Mouse (Mus musculus) spleen, adult 2 months (tissue): ENCODE data around the gene Pnpla5. TPM values are rescaled to one million over a fixed set of nuclear protein-coding genes. Genes with fewer than 3 reads are reported as not detected.

ENCODE experiments used
- DNase-seq, 2 experiments: peaks; one replicate each; pipeline versions ENCODE4 v3.0.0 to v3.0.0-alpha.2; 2012 to 2021; ENCODE audit warnings: low spot score in 2 of 2, low read depth in 1 of 2
- H3K27ac ChIP-seq: fragments of 200-500 bp; 2 replicates; pipeline ENCODE4 v1.5.1; 2012; ENCODE audit warnings: low read length, inconsistent platforms; ENCODE audit not compliant: insufficient read depth
- H3K27me3 ChIP-seq: fragments of 200-500 bp; 2 replicates; pipeline ENCODE4 v1.6.1; 2012; ENCODE audit warnings: mild to moderate bottlenecking, moderate library complexity, low read length, inconsistent platforms; ENCODE audit not compliant: control insufficient read depth, insufficient read depth
- H3K36me3 ChIP-seq: fragments of 200-500 bp; 2 replicates; pipeline ENCODE4 v1.6.1; 2012; ENCODE audit warnings: mild to moderate bottlenecking, low read length, inconsistent platforms; ENCODE audit not compliant: control insufficient read depth, insufficient read depth
- H3K4me1 ChIP-seq: fragments of 200-500 bp; 2 replicates; pipeline ENCODE4 v1.6.1; 2011; ENCODE audit warnings: inconsistent platforms; ENCODE audit not compliant: control insufficient read depth, insufficient read depth, insufficient read length
- H3K4me3 ChIP-seq: fragments of 200-500 bp; 2 replicates; pipeline ENCODE4 v1.5.1; 2011; ENCODE audit warnings: mild to moderate bottlenecking, inconsistent platforms; ENCODE audit not compliant: insufficient read depth, insufficient read length; ENCODE audit errors: extremely low read depth
- CTCF ChIP-seq: fragments of 200-500 bp; IDR thresholded peaks from 2 replicates; pipeline ENCODE4 v1.5.1; 2011; ENCODE audit warnings: mild to moderate bottlenecking, inconsistent platforms; ENCODE audit not compliant: insufficient read depth, insufficient read length, insufficient replicate concordance; ENCODE audit errors: extremely low read depth
- POLR2A ChIP-seq: fragments of 200-500 bp; IDR thresholded peaks from 2 replicates; pipeline ENCODE4 v1.6.1; 2011; ENCODE audit warnings: low read depth, low read length, inconsistent platforms
- WGBS: fragments of 180-500 bp; shearing (Covaris S2); methylation state at CpG from one replicate; pipeline ENCODE4 v1.1.7; 2018; 5-methylcytosine and 5-hydroxymethylcytosine counted together
- polyA plus RNA-seq: library from polyadenylated mRNA; depleted of rRNA; stranded (reverse); fragments of >200 nt; gene quantifications from 2 replicates; pipeline ENCODE4 v1.2.3, GENCODE M21; 2012; rRNA removed

Gene Pnpla5
- polyA plus RNA-seq, 1 experiment = not detected

- DNase-seq = peak in 1 of 2 experiments; percentile 9
- H3K27me3 ChIP-seq = no peaks in the 10 kb centered on the region; the same call in none of the 2 replicates
- TF ChIP-seq CTCF (no peak), POLR2A (no peak)
- no peak overlapping the region for H3K27ac ChIP-seq
- 36% methylated on average over 7 of the region's 7 CpGs for WGBS
- no peaks in the 10 kb centered on the region for H3K4me1 ChIP-seq
- H3K4me3 ChIP-seq = no peak overlapping the region
- H3K36me3 ChIP-seq = no peaks in the 10 kb centered on the region
Observed at GRCm38 (mm10) chr15:84072226-84072625, 50.7 kb downstream of the Pnpla5 start.

GRCm38 (mm10) chr15:84070116-84070676 is 52.8 kb downstream of the Pnpla5 start:
- Histone ChIP-seq H3K27ac (no peak overlapping the region), H3K27me3 (no peaks in the 10 kb centered on the region; the same call in 1 of the 2 replicates), H3K4me1 (no peaks in the 10 kb centered on the region), H3K4me3 (no peak overlapping the region), H3K36me3 (no peaks in the 10 kb centered on the region)
- WGBS = 4% methylated on average over 13 of the region's 13 CpGs
- TF ChIP-seq CTCF = no peak
- TF ChIP-seq POLR2A = no peak
- DNase-seq = no peak

GRCm38 (mm10) chr15:84069455-84070050 is 53.4 kb downstream of the Pnpla5 start:
- 10% methylated on average over 16 of the region's 16 CpGs for WGBS
- H3K4me1 ChIP-seq = no peaks in the 10 kb centered on the region
- no peak overlapping the region for H3K4me3 ChIP-seq
- peaks cover 2% of the 10 kb centered on the region; the same call in 1 of the 2 replicates for H3K27me3 ChIP-seq
- no peaks in the 10 kb centered on the region for H3K36me3 ChIP-seq
- no peak for DNase-seq
- no peak overlapping the region for H3K27ac ChIP-seq
- no peak for TF ChIP-seq POLR2A
- no peak for TF ChIP-seq CTCF

- Histone ChIP-seq H3K4me1 (no peaks in the 10 kb centered on the region), H3K36me3 (no peaks in the 10 kb centered on the region), H3K27me3 (0 out of 2 replicates have a peak, but pooled peaks cover 2% of the 10 kb centered on the region), H3K27ac (no peak overlapping the region), H3K4me3 (no peak overlapping the region)
- WGBS = 67% methylated on average over 4 of the region's 4 CpGs
- TF ChIP-seq POLR2A (no peak), CTCF (no peak)
- DNase-seq = no peak
Observed at GRCm38 (mm10) chr15:84065701-84066100, 57.3 kb downstream of the Pnpla5 start.

- DNase-seq = no peak
- no peak within 1 kb of the TSS for H3K27ac ChIP-seq
- 0 out of 2 replicates have a peak, but pooled peaks cover 2% of the 10 kb centered on the region for H3K27me3 ChIP-seq
- WGBS = 19% methylated on average over 23 of the region's 29 CpGs
- TF ChIP-seq POLR2A (no peak), CTCF (no peak)
- H3K4me1 ChIP-seq = no peaks in the 10 kb centered on the region
- H3K4me3 ChIP-seq = no peak within 1 kb of the TSS
- no peaks in the 10 kb centered on the region for H3K36me3 ChIP-seq
Observed at GRCm38 (mm10) chr15:84065140-84065539, 57.8 kb downstream of the Pnpla5 start, which contains the start of gene Efcab6. Gene Efcab6 (minus strand): TSS chr15:84065379.

Other genes starting within 250 kb of the Pnpla5 start
- not detected in 2 replicates for gene Efcab6, start 57.8 kb downstream of the Pnpla5 start, polyA plus RNA-seq
- gene Sult4a1, start 17.4 kb downstream of the Pnpla5 start, polyA plus RNA-seq = 0.29 and 0.32 TPM in 2 replicates
- gene Pnpla3, start 44.7 kb upstream of the Pnpla5 start, polyA plus RNA-seq = 1.8 and 2.1 TPM in 2 replicates
- 8.5 and 9.0 TPM in 2 replicates for gene Samm50, start 69.1 kb upstream of the Pnpla5 start, polyA plus RNA-seq
- 38.6 and 39.9 TPM in 2 replicates for gene Parvb, start 108.9 kb upstream of the Pnpla5 start, polyA plus RNA-seq
- gene Parvg, start 200.9 kb upstream of the Pnpla5 start, polyA plus RNA-seq = 75.0 and 77.1 TPM in 2 replicates